Mouse (Mus musculus) layer of hippocampus, postnatal 36 days (tissue): ENCODE results near the gene Krtap5-1. TPM values are rescaled to one million over a fixed set of nuclear protein-coding genes. Genes with fewer than 3 reads are reported as not detected.
"Not testable (repeated sequence)": the region's sequence is repeated elsewhere in the genome, so short reads cannot be mapped to it uniquely, and the experiment has no call there.

Experiments
- DNase-seq, 2 experiments: peaks; one replicate each; pipeline ENCODE4 v3.0.0; 2022
- total RNA-seq, 2 experiments: library from RNA; stranded (reverse); gene quantifications; 2 replicates each; pipeline ENCODE4 v1.2.3; 2021

Gene Krtap5-1
- total RNA-seq = not detected

DNA sequence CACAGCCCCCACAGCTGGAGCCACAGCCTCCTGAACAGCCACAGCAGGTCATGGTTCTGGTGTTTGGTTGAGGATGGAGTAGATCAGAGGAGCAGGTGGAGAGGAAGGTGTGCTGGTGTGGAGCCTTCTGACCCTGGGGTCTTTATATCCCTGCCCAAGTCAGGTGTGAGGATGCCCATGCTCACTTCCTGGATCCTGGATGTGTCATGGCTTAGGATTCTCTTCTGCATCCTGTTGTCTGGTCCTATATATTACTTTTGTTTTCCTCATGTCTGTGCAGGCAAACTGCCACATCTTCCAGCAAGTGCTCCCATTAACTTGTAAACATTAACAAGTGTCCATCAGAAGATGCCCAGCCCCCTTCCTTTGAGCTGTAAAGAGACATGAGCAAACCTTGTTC, at the start of gene Krtap5-1:
Krtap5-1 (minus strand) TSS at position 101 of the 400 bp plus-strand sequence.
- DNase-seq = not testable (repeated sequence)

DNA sequence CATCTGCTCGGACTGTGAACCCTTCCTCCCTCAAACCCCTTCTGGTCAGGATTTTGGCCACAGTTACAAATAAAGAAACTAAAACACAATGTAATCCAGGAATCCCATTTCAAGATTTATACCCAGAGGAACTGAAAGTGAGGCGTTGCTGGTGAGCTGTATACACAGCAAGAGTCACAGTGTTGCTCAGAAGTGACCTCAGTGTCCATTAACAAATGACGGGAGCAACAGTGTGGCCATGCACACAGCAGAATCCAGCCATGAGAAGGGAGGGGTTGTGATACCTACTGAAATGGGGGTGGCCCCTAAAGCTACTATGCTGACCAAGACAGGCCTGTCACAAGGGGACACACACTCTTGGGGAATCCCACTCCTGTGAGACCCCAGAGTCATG, 45.3 kb upstream of the Krtap5-1 start:
- DNase-seq = no peak

DNA sequence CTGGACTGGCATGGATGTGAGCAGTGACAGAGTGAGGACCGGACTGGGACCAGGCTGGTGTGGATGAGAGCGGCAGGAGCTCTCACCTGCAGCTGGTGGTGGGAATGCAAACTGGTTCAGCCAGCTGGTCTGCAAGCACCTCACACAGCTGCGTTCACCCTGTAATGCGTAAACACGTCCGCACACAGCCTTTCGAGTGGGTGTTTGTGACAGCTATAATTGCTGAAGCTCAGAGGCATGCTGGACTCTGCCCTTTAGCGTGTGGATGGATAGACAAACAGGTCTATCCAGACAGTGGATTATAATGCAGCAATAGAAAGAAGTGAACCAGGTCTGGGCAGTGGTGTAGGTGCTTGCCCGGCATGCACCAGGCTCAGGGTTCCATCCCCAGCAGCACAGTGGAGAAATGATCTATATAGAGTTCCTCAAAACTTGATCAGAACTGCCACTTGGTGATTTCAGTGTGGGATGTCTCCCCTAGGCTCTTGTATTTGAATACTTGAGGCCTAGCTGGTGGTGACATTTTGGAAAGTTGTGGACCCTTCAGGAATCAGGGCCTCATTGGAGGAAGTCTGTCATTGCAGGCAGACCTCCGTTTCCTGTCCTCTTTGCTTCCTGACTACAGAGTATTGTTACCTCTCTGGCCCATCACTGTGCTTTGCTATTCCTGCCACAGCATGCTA, 44.8 kb upstream of the Krtap5-1 start:
- DNase-seq = no peak

DNA sequence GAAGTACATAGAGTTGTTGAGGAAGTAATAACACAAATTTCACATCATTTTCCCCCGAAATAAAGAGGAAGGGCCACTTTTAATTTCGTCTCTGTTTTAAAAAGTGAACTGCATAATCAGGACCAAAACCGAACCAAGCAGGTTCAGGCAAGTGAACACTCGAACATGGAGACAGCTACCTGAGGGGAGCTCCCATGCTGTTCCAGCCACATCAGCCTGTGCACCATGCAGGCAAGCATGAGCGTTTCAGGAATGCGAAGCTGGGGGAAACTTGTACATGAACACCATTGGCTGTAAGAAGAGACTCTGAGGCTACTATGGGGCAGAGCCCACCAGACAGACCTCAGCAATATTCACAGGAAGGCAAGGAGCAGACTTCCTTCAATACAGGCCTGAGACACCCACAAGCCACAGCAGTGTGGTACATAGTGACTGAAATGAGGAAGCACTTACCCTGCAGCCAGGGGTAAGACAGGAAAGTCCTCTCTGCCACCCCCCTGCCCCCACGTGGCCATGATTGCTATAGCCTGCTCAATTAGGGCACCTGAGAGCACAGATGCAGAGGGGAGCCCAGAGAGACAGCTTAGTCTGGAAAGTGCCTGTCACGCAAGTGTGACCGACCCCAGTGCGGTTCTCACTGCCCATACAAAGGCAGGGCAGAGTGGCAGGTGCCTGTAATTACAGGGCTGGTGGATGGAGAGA, 43.5 kb upstream of the Krtap5-1 start:
- no peak for DNase-seq

DNA sequence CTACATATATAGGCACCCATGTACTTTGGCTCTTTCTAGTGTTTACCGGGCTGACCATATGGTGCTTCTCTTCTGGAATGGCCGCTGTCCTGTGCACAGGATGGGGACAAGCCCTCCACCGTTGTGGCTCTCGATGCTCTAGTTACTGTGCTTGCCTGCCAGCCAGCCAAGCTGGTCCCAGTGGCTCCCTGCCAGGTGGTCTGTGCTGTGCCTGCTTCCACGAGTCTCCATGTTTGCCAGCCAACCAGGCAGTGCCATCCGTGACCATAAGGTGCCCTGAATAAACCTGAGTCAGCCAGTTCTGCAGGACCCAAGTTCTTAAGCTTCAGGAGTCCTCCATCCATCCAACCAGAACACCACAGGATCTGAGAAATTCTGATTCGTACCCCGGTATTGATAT, 38.2 kb upstream of the Krtap5-1 start:
- DNase-seq = no peak

DNA sequence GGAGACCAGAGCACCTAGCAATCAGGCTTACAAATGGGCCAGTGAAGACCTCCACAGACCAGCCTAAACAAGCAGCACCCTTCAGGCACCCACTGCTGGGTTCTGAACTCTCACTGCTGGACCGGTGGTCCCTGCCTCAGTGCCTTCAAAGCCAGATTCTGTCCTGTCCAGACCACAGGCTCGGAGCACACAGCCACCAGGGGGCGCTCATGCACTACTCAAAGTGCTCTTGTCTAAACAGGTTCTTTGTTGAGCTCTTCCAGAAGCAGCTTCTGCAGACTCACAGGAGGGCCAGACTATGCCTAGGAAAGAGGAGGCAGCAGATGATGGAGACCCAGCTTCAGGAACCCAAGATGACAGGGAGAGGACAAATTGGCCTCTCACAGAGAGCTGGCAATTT, 37.3 kb upstream of the Krtap5-1 start:
- DNase-seq = peak; percentile 84

DNA sequence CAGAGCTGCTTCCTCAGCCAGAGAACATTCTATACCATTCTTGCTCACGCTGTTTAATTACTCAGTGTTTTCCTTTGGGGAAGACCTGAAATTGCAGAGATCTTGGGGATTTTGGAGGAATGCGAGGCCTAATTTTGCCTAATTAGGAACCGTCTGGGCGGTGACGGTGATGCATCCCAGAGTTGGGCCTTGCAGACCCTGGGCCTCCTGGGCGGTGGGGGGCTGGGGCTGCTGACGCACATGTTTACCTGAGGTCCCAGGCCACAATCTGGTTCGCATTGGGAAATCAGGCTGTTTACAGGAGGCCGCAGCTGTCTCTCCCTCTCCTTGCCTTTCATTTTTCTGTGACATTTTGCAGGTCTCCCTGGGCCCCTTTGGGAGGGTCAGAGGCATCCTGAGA, 35.8 kb upstream of the Krtap5-1 start:
- not testable (repeated sequence) for DNase-seq

DNA sequence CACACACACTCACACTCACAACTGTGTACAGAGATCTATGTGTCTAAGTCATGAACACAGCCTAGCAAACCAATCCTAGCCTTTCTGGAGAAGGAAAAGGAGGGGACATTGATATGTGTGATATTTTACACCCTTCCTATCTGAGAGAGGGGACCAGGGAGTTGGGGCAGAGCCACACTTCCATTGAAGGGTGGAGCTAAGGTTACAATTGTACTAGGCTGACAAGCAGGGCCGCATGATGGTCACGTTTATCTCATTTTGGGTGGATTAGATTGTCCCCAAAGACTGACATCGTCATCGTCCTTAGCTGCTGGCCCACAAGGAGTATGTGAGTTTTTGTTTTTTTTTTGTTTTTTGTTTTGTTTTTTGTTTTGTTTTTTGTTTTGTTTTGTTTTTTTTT, 34.4 kb upstream of the Krtap5-1 start:
- DNase-seq = no peak

DNA sequence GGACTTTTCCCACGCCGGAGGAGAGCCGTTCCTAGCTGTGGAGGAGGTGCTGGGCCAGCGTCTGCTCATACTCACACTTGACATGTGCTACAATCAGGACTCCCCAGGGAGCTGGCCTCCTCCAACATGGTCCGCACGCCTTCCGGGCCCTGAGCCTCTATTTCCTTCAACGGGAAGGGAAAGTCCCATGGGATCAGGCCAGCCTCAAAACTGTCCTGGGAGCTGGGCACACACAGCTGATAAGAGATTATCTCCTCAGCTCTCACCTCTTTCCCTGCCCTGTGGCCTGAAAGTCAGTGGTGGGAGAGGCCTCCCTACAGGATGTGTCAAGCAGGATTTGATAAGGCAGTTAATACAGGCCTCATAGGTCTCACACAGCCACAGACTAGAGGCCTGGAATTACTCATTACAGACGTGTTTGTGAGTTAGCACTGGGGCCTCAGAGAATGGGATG, 33.4 kb upstream of the Krtap5-1 start:
- no peak for DNase-seq

DNA sequence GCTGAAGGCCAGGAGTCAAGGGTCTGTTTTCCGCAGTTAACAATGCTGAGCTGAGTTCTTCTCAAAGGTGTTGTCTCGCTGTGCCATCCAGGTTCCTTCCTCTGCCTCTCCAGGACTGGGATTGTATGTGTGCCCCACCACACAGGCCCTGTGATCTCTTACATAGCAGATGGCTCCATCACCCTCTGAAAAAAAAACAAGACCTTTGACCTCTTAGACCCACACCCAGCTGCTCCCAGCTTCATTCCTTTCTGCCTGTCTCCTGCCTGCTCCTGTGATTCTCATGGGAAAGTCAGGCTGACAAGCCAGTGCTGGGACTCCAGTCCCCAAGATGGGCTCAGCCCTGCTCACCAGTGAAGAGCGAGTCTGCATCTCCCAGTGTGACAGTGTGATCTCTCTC, 31.6 kb upstream of the Krtap5-1 start:
- no peak for DNase-seq

DNA sequence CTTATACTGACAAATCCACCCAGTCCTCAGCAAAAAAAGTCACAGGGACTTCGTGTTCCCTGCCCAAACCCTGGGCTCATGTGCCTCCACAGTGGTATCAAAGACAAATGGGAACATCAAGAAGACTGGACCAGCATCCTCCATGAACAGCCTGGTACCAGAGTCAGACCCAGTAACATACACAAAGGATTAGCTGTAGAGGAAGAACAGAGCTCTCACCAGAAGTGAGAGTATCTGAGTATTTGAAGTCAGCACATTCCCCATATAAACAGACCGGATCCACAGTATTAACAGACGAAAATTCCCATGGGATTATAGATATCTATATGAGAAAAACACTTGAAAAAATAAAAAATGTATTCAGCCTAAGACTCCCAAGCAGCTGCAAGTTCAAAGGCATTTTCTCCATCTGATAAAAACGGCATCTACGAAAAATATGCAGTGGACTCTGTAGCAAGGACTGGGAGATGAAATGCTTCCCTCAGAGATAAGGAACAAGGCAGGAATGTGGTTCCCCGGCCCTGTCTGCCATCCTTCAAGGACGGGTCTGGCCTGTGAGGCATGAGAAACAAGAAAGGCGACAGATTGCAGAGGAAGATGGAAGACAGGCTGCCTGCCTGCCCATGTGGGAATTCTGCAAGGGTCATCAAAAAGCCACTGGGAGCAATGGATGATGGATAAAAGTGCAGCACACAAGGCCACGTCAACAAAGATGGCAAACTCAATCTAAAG, 30.0 kb upstream of the Krtap5-1 start:
- no peak for DNase-seq

DNA sequence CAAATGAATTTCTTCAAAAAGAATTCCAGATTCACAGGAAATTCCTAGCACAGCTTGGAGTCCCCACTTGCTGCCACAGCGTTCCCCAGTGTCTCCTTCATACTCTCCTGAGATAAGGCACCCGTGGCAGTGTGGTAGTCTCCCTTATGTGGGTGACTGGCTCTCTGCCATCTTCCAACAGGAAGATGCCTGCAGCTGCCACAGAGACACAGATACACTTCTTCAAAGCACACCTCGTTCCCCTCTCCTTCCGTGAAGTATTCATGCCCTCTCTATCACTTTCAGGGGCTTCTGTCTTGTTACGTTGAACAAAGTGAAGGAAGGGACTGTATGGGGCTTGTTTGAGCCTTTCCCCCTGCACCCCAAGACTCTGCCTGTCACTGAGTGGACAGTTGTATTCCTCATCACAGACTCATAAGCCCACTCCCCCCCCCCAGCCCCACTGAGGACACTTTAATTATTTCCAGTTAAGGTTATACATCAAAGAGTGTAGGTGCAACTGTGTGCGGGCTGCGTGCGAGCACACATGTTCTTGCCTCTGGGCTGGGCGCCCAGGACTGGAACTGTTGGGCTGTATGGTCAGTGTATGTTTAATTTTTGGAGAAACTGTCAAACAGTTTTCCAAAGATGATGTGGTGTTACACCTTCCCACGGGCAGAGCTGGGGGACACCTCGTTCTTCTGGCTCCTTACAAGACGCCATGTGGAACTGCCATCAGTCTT, 26.6 kb upstream of the Krtap5-1 start:
- DNase-seq = no peak

DNA sequence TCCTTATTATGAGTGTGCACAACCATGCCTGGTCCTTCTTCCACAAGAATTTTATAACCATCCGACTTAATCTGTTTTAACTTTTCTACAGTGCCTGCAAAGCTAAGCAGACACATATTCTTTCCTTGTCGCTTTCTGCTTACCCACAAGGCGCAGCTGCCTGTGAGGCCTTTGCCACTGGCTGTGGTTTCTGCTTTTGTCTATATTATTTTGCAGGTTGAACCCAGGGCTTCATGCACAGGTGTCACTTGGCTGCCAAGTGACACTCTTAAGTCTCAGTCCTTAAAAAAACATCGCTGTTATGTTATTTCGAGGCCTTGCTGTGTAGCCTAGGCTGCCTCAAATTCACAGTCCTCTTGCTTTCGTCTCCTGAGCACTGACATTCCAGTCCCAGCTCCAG, 25.7 kb upstream of the Krtap5-1 start:
- DNase-seq = no peak

DNA sequence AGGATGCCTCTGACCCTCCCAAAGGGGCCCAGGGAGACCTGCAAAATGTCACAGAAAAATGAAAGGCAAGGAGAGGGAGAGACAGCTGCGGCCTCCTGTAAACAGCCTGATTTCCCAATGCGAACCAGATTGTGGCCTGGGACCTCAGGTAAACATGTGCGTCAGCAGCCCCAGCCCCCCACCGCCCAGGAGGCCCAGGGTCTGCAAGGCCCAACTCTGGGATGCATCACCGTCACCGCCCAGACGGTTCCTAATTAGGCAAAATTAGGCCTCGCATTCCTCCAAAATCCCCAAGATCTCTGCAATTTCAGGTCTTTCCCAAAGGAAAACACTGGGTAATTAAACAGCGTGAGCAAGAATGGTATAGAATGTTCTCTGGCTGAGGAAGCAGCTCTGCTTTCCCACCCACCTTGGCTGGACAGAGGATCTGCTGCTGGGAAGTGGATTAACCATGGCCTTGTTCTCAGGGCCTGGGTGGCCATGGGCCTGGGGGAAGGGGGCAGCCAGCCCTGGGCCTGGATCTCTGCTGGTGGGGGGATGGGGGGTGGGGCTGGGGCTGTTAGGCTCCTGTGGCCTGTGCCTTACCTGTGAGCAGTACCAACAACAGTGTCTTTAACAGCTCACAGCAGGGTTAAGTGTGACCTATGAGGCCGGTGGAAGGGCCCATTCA, 24.9 kb upstream of the Krtap5-1 start:
- DNase-seq = not testable (repeated sequence)

DNA sequence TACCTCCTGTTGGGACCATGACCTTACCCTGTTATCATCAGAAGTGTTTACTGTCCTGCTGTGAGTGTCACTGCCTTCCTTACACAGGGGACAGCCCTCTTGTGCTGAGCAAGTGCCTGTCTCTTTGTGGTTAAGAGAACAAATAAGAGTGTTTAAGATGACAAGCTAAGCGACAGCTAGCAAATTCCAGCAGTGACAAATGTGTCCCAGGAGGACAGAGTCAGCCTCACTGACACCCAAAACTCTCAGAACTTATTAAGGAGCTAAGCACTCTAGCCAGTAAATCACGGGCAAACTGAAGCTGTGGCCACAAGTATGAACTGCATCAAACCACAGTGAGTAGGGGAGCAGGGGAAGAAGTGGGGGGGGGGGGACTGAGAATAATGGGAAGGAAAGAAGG, 24.0 kb upstream of the Krtap5-1 start:
- DNase-seq = no peak

DNA sequence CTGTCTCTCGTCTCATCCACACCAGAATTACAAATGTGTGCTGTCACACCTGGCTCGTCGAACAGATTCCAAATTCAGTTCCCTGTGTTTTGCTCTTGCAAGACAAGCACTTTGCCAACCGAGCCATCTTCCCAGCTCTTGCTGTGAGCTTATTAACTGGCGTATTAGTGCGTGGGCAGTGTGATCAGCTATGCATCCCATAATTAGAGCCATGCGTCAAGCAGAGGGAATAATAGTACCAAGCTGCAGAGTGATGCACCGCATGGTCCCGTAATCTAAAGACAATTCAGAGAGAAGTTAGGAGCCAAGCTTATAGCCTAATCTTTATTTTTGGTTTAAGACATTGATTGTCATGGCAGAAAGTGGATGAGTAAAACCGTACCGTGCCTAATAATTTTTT, 22.2 kb upstream of the Krtap5-1 start:
- DNase-seq = no peak

DNA sequence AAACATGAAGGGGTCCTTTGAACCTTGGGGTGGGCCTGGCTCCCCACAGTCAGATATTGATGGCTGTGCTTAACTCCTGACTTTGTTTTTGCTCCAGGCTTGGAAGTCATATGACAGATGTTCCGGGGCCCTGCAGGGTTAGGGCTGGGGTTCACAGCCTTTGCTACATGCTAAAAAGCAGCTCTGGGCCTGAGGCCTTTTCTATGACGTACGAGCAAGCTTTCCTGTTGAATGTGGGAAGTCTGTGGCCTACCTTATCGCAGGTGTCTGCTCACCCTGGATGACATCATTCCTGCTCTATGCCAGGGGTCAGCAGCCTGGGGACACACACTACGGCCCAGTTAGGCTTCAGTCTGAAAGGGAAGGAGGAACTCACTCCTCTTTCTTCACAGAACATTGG, 20.3 kb upstream of the Krtap5-1 start:
- no peak for DNase-seq

DNA sequence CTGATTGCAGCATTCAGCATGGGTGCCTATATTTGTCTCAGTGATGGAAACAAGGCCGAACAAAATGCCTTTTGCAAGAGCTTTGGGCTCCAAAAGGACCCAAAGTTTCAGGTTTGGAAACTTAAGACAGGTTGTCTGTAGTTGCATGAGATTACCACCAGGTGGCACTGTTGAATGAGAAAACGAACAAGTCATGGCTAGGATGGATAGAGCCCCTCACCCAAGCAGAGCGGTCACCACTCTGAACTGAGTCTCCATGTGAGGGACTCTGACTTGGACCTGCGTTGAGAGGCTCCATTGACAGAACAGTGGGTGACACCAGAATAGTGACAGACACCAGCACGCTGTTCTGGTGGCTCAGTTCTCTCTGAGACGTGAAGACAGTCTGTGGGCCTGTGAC, 19.6 kb upstream of the Krtap5-1 start:
- peak in 1 of 2 experiments; percentile 43 for DNase-seq

DNA sequence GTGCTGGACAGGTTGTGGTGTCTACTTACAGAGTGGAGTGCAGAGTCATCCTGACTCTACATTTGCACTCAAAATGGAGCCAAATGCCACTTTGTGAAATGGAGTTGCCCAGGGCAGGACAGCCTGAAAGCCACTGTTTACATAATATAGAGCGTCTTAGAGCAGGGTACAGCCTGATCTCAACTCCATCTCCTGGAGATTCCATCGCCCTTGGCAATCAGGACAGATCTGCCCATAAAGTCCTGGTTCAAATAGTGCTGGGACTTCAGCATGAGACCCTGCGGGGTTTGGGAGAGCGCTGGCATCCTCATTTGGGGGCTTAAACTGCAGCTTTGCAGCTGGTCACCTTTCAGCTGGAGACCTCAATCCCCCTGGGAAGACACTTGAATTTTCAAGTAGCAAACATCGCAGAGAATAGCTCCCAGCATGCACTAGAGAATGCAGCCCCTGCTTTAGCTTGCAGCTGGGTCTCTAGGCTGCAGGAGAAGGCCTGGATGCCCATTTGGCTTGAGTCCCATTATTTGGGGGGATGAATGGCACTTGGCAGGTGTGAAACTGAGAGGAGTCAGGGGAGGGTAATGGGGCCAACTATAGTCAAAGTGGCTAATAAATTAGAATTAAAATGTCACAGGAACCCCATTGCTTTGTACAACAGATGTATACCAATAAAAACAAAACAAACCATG, 17.8 kb upstream of the Krtap5-1 start:
- DNase-seq = no peak

DNA sequence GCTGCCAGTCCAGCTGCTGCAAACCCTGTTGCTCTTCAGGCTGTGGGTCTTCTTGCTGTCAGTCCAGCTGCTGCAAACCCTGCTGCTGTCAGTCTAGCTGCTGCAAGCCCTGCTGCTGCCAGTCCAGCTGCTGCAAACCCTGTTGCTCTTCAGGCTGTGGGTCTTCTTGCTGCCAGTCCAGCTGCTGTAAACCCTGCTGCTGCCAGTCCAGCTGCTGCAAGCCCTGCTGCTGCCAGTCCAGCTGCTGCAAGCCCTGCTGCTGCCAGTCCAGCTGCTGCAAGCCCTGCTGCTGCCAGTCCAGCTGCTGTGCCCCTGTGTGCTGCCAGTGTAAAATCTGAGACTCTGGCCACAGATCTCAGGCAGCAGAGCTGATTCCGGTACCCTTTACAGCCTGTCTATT, 7.0 kb upstream of the Krtap5-1 start:
- not testable (repeated sequence) for DNase-seq

DNA sequence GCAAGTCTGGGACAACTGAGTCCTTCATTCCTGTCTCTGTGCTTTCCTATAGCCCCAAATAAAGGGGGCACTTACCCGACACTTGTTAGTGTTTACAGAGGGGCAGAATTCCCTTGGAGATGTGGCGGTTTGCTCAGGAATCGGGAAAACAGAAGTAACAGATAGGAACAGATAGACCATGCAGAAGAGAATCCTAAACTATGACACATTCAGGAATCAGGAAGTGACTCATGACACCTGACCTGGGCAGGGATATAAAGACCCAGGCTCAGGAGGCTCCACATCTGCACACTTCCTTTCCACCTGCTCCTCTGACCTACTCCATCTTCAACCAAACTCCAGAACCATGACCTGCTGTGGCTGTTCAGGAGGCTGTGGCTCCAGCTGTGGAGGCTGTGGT, 6.3 kb upstream of the Krtap5-1 start, which contains the start of gene Krtap5-4:
Krtap5-4 (plus strand) TSS at position 301 of the 400 bp plus-strand sequence.
- DNase-seq = no peak

DNA sequence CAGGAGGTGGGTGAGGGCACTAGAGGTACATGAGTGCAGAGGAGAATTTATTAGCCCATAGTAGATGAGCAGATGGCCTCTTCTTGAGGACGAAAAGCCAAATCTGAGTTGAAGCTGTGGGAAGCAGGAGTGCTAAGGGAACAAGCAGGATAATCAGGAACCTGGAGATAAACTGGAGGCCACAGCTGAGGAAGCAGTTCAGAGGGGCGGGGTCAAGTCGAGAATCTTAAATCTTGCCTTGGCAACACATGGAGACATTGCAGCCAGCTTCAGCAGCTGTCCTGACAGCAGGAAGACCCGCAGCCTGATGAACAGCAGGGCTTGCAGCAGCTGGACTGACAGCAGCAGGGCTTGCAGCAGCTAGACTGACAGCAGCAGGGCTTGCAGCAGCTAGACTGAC, 810 bp downstream of the Krtap5-1 start:
- DNase-seq = not testable (repeated sequence)
